Mouse (Mus musculus): ENCODE measurements at regions not wholly inside any gene's neighbourhood (a gene's known extent, or its start where the extent isn't known, plus 50 kb on each side); places are given as distances from the start of the nearest gene placed in this dataset.

DNA sequence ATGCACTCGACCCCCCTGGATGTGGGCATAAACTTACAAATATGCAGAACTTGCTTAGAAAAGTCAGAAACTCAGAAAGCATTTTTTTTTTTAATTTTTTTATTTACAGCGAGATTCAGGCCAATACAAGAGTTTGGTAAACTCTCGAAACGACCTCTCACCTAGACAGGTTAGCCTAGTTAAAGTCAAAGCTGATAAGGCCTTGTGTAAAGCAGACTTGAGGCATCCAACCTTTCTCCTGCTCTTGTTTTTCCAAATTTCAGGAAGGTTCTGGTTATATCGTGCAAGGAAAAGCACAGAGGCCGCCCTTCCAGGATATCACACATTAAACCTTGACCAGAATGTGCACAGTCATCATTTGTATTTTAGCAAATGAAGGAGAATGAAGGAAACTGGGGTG is 315.8 kb downstream of the Etnk1 start:
- DNase-seq (ENCODE audit: low spot score): no peak
- Histone ChIP-seq H3K27ac (replicated peaks; ENCODE audit: low read depth, low read length) (no peak overlapping the region), H3K36me3 (replicated peaks; ENCODE audit: control insufficient read depth, insufficient read depth, low read depth, low read length) (no peaks in the 10 kb centered on the region), H3K27me3 (ENCODE audit: control insufficient read depth, insufficient read depth, low read length) (no peaks in the 10 kb centered on the region), H3K4me3 (ENCODE audit: low read depth, low read length) (no peak overlapping the region), H3K9ac (replicated peaks; ENCODE audit: low read length) (no peak overlapping the region), H3K4me2 (ENCODE audit: low read depth, low read length) (no peak overlapping the region), H3K4me1 (ENCODE audit: control insufficient read depth, insufficient read depth, low read length) (no peaks in the 10 kb centered on the region), H3K9me3 (replicated peaks; ENCODE audit: control insufficient read depth, low read length) (no peaks in the 10 kb centered on the region)
- ATAC-seq (replicated peaks; ENCODE audit: insufficient number of reproducible peaks, low FRiP score, low TSS enrichment, low read depth): no peak
- WGBS: 91% methylated on average over 6 of the region's 6 CpGs

DNA sequence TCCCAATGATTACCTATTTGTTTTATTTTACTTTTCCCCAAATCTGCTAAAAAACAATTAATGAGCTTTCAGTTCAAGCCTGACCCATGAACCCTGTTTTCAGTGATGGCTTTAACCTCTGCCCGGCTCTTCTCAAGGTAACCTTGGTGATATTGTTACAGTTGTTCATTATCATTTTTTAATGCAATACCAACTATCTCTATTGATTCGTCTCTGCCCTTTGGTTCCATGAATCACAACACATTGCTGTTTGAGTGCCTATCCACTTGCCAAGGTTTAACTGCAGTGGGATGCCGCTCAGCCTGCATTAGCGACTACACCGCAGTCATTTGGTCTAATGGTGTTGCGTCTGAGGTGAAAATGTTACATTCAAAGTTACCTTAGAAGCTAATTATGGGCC is 317.9 kb downstream of the Etnk1 start:
- Histone ChIP-seq H3K36me3 (replicated peaks; ENCODE audit: control insufficient read depth, insufficient read depth, low read depth, low read length) (no peaks in the 10 kb centered on the region), H3K9me3 (replicated peaks; ENCODE audit: control insufficient read depth, low read length) (no peaks in the 10 kb centered on the region), H3K9ac (replicated peaks; ENCODE audit: low read length) (no peak overlapping the region), H3K4me2 (ENCODE audit: low read depth, low read length) (no peak overlapping the region), H3K4me3 (ENCODE audit: low read depth, low read length) (no peak overlapping the region), H3K27ac (replicated peaks; ENCODE audit: low read depth, low read length) (no peak overlapping the region), H3K27me3 (ENCODE audit: control insufficient read depth, insufficient read depth, low read length) (no peaks in the 10 kb centered on the region), H3K4me1 (ENCODE audit: control insufficient read depth, insufficient read depth, low read length) (no peaks in the 10 kb centered on the region)
- WGBS: 97% methylated on average over 6 of the region's 6 CpGs
- ATAC-seq (replicated peaks; ENCODE audit: insufficient number of reproducible peaks, low FRiP score, low TSS enrichment, low read depth): no peak
- DNase-seq (ENCODE audit: low spot score): no peak

DNA sequence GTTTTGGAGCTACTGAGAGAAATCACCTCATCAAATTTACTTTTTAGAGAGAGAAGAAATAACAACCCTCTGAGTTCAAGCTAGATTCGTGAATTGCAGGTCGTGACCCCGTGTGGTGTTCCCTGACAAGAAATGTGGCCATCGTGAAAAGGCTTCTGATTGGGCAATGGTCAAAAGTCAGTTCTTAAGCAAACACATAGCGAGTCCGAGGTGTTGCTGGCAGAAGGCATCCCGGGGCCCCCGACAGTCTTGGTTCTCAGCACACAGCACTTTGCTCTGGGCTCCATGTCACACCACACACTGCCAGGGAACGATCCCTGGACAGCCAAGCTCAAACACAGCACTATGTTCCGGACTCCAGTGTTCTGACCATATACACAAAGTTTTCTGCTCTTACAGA is 320.0 kb downstream of the Etnk1 start:
- no peak for DNase-seq (ENCODE audit: low spot score)
- WGBS: 79% methylated on average over 10 of the region's 10 CpGs
- H3K27ac ChIP-seq (replicated peaks; ENCODE audit: low read depth, low read length): no peak overlapping the region

DNA sequence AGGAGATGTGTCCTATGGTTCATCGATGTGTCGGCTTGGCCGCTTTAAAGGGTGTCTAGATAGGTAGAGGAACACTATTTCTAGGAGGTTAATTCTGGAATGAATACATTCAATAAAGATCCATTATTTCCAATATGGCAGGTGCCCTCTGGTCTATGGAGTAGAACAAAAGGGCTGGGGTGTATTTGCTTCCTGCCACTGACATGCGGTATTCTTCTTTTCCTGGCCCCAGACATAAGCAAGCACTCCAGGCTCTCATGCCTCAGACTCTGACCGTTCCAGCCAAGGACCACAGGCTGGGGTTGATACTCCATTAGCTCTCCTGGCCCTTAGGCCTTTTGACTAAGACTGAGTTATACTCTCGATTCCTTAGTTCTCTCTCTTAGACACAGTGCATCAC is 323.0 kb downstream of the Etnk1 start:
- H3K4me3 ChIP-seq (ENCODE audit: low read depth, low read length): no peak overlapping the region
- H3K4me2 ChIP-seq (ENCODE audit: low read depth, low read length): no peak overlapping the region
- no peaks in the 10 kb centered on the region for H3K4me1 ChIP-seq (ENCODE audit: control insufficient read depth, insufficient read depth, low read length)
- 89% methylated on average over 6 of the region's 6 CpGs for WGBS
- no peaks in the 10 kb centered on the region for H3K27me3 ChIP-seq (ENCODE audit: control insufficient read depth, insufficient read depth, low read length)
- H3K9me3 ChIP-seq (replicated peaks; ENCODE audit: control insufficient read depth, low read length): no peaks in the 10 kb centered on the region
- no peak overlapping the region for H3K9ac ChIP-seq (replicated peaks; ENCODE audit: low read length)
- ATAC-seq (replicated peaks; ENCODE audit: insufficient number of reproducible peaks, low FRiP score, low TSS enrichment, low read depth) (no peak), DNase-seq (ENCODE audit: low spot score) (no peak)
- no peaks in the 10 kb centered on the region for H3K36me3 ChIP-seq (replicated peaks; ENCODE audit: control insufficient read depth, insufficient read depth, low read depth, low read length)
- no peak overlapping the region for H3K27ac ChIP-seq (replicated peaks; ENCODE audit: low read depth, low read length)

More for the DNA sequence above, 320.0 kb downstream of the Etnk1 start:
- no peak overlapping the region for H3K9ac ChIP-seq (replicated peaks; ENCODE audit: low read length)
- H3K36me3 ChIP-seq (replicated peaks; ENCODE audit: control insufficient read depth, insufficient read depth, low read depth, low read length): no peaks in the 10 kb centered on the region
- H3K4me3 ChIP-seq (ENCODE audit: low read depth, low read length): no peak overlapping the region
- H3K4me1 ChIP-seq (ENCODE audit: control insufficient read depth, insufficient read depth, low read length): no peaks in the 10 kb centered on the region
- H3K9me3 ChIP-seq (replicated peaks; ENCODE audit: control insufficient read depth, low read length): no peaks in the 10 kb centered on the region
- no peak for ATAC-seq (replicated peaks; ENCODE audit: insufficient number of reproducible peaks, low FRiP score, low TSS enrichment, low read depth)
- no peaks in the 10 kb centered on the region for H3K27me3 ChIP-seq (ENCODE audit: control insufficient read depth, insufficient read depth, low read length)
- no peak overlapping the region for H3K4me2 ChIP-seq (ENCODE audit: low read depth, low read length)

DNA sequence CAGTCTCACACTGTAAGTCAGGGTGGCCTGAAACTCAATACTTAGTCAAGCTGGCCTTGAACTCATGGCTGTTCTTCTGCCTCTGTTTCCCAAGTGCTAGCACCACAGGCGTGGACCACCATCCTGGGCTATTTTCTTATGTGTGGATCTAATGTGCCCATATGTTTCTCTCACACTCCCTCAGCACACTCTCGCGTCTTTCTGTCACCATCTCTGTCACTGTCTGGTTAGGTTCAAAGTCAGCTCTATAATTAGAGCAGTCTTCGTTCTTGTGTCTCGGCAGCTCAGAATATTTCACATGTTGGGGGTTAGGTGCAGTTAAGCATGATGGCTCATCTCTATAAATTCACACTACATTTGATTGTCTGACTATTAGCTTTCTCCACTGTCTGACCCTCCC is 324.4 kb downstream of the Etnk1 start:
- H3K36me3 ChIP-seq (replicated peaks; ENCODE audit: control insufficient read depth, insufficient read depth, low read depth, low read length): no peaks in the 10 kb centered on the region
- no peaks in the 10 kb centered on the region for H3K27me3 ChIP-seq (ENCODE audit: control insufficient read depth, insufficient read depth, low read length)
- H3K4me1 ChIP-seq (ENCODE audit: control insufficient read depth, insufficient read depth, low read length): no peaks in the 10 kb centered on the region
- no peak overlapping the region for H3K9ac ChIP-seq (replicated peaks; ENCODE audit: low read length)
- H3K9me3 ChIP-seq (replicated peaks; ENCODE audit: control insufficient read depth, low read length): no peaks in the 10 kb centered on the region
- no peak overlapping the region for H3K27ac ChIP-seq (replicated peaks; ENCODE audit: low read depth, low read length)
- ATAC-seq (replicated peaks; ENCODE audit: insufficient number of reproducible peaks, low FRiP score, low TSS enrichment, low read depth): no peak
- DNase-seq (ENCODE audit: low spot score): no peak
- H3K4me3 ChIP-seq (ENCODE audit: low read depth, low read length): no peak overlapping the region
- WGBS: 95% methylated on average over 5 of the region's 5 CpGs
- no peak overlapping the region for H3K4me2 ChIP-seq (ENCODE audit: low read depth, low read length)

DNA sequence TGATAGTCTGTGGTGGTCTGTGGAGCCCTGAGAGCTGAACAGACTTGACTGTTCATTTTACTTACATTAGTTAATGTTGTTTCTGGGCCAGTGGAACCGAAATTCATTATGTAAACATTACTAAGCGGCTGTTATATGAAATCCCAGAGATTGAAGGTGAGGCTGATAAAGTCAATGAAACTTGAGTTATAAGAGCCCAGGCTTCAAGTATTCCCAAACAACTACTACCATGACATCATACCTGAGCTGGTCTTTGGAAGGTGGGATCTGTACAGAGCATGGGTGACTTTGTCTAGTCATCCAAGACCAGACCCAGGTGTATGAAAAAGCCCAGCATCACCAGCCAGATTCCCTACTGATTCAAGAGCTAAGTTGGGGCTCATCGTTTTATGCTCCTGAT is 326.5 kb downstream of the Etnk1 start:
- no peak for DNase-seq (ENCODE audit: low spot score)

DNA sequence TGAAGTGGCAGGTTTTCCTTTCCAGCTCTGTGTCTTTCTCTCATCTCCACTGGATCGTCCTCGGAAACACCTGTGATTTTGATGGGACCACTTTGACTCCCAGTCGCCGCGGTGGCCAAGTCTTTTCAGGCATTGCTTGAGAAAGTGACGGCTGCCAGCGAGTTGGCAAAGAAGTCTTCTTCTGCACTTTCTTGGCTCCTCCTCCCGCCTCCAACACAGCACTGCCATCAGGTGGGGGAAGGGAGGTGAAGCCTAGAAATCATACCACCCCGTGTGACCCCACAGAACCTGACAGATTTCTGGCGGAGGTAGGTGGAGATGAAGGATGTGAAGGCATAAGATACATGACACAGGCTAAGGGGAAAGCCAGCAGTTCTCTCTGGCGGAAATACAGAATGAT is 327.3 kb downstream of the Etnk1 start:
- no peaks in the 10 kb centered on the region for H3K36me3 ChIP-seq (replicated peaks; ENCODE audit: control insufficient read depth, insufficient read depth, low read depth, low read length)
- no peak overlapping the region for H3K4me3 ChIP-seq (ENCODE audit: low read depth, low read length)
- no peak overlapping the region for H3K9ac ChIP-seq (replicated peaks; ENCODE audit: low read length)
- no peaks in the 10 kb centered on the region for H3K9me3 ChIP-seq (replicated peaks; ENCODE audit: control insufficient read depth, low read length)
- WGBS: 80% methylated on average over 11 of the region's 11 CpGs
- DNase-seq (ENCODE audit: low spot score) (no peak), ATAC-seq (replicated peaks; ENCODE audit: insufficient number of reproducible peaks, low FRiP score, low TSS enrichment, low read depth) (no peak)
- no peaks in the 10 kb centered on the region for H3K27me3 ChIP-seq (ENCODE audit: control insufficient read depth, insufficient read depth, low read length)
- no peak overlapping the region for H3K27ac ChIP-seq (replicated peaks; ENCODE audit: low read depth, low read length)
- no peak overlapping the region for H3K4me2 ChIP-seq (ENCODE audit: low read depth, low read length)
- H3K4me1 ChIP-seq (ENCODE audit: control insufficient read depth, insufficient read depth, low read length): peaks cover 5% of the 10 kb centered on the region; the same call in 1 of the 2 replicates

More for the DNA sequence above, 326.5 kb downstream of the Etnk1 start:
- no peaks in the 10 kb centered on the region for H3K27me3 ChIP-seq (ENCODE audit: control insufficient read depth, insufficient read depth, low read length)
- H3K4me3 ChIP-seq (ENCODE audit: low read depth, low read length): no peak overlapping the region
- no peaks in the 10 kb centered on the region for H3K4me1 ChIP-seq (ENCODE audit: control insufficient read depth, insufficient read depth, low read length)
- no peak for ATAC-seq (replicated peaks; ENCODE audit: insufficient number of reproducible peaks, low FRiP score, low TSS enrichment, low read depth)
- H3K27ac ChIP-seq (replicated peaks; ENCODE audit: low read depth, low read length): no peak overlapping the region
- no peak overlapping the region for H3K4me2 ChIP-seq (ENCODE audit: low read depth, low read length)
- WGBS: 88% methylated on average over 3 of the region's 3 CpGs
- no peaks in the 10 kb centered on the region for H3K36me3 ChIP-seq (replicated peaks; ENCODE audit: control insufficient read depth, insufficient read depth, low read depth, low read length)
- H3K9me3 ChIP-seq (replicated peaks; ENCODE audit: control insufficient read depth, low read length): no peaks in the 10 kb centered on the region
- H3K9ac ChIP-seq (replicated peaks; ENCODE audit: low read length): no peak overlapping the region

DNA sequence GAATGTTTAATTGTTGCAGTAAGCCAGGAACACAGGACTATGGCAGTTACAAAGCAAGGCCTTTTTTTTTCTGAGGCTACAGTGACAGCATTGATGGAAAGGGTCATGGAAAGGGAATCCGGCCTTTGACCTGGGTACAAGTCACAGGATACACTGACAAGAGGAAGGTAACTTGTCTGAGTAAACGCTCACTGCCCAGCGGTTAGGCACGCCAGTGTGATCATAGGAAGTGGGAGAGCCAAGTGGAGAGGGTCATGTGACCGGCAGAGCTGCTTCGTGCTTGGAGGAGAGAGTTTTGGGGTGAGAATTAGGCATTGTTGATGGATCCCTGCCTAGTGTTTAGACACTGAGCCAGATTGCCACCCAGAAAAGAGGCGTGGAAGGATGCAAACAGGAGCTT is 327.9 kb downstream of the Etnk1 start:
- DNase-seq (ENCODE audit: low spot score) (no peak), ATAC-seq (replicated peaks; ENCODE audit: insufficient number of reproducible peaks, low FRiP score, low TSS enrichment, low read depth) (no peak)
- no peaks in the 10 kb centered on the region for H3K9me3 ChIP-seq (replicated peaks; ENCODE audit: control insufficient read depth, low read length)
- no peak overlapping the region for H3K27ac ChIP-seq (replicated peaks; ENCODE audit: low read depth, low read length)
- H3K27me3 ChIP-seq (ENCODE audit: control insufficient read depth, insufficient read depth, low read length): no peaks in the 10 kb centered on the region
- H3K9ac ChIP-seq (replicated peaks; ENCODE audit: low read length): no peak overlapping the region
- H3K4me1 ChIP-seq (ENCODE audit: control insufficient read depth, insufficient read depth, low read length): peaks cover 5% of the 10 kb centered on the region; the same call in 1 of the 2 replicates
- 45% methylated on average over 7 of the region's 7 CpGs for WGBS
- H3K36me3 ChIP-seq (replicated peaks; ENCODE audit: control insufficient read depth, insufficient read depth, low read depth, low read length): no peaks in the 10 kb centered on the region
- no peak overlapping the region for H3K4me2 ChIP-seq (ENCODE audit: low read depth, low read length)
- H3K4me3 ChIP-seq (ENCODE audit: low read depth, low read length): no peak overlapping the region

Measured in embryonic facial prominence, embryonic 11.5 days (tissue).